Mouse (Mus musculus) cortical plate, adult 2 months (tissue): ENCODE measurements around the gene Eif2b3. TPM values are rescaled to one million over a fixed set of nuclear protein-coding genes. Genes with fewer than 3 reads are reported as not detected.

ENCODE experiments used
- H3K27ac ChIP-seq: fragments of 200-500 bp; 2 replicates; pipeline ENCODE4 v1.5.1; 2012; ENCODE audit warnings: low read length, control low read depth, inconsistent platforms; ENCODE audit not compliant: insufficient read depth
- H3K4me1 ChIP-seq: fragments of 200-500 bp; 2 replicates; pipeline ENCODE4 v1.6.1; 2011; ENCODE audit warnings: low read length; ENCODE audit not compliant: control insufficient read depth, insufficient read depth
- H3K4me3 ChIP-seq: fragments of 200-500 bp; 2 replicates; pipeline ENCODE4 v1.5.1; 2011; ENCODE audit warnings: mild to moderate bottlenecking, low read length, control low read depth; ENCODE audit not compliant: insufficient read depth
- CTCF ChIP-seq: fragments of 200-500 bp; IDR thresholded peaks from 2 replicates; pipeline ENCODE4 v1.5.1; 2011; ENCODE audit warnings: mild to moderate bottlenecking, control low read depth, low read length; ENCODE audit not compliant: insufficient read depth; ENCODE audit errors: extremely low read depth
- POLR2A ChIP-seq: fragments of 200-500 bp; IDR thresholded peaks from 2 replicates; pipeline ENCODE4 v1.6.1; 2011; ENCODE audit warnings: mild to moderate bottlenecking, low read length, control low read depth; ENCODE audit not compliant: insufficient read depth; ENCODE audit errors: extremely low read depth
- polyA plus RNA-seq: library from polyadenylated mRNA; depleted of rRNA; stranded (reverse); fragments of >200 nt; gene quantifications from 2 replicates; pipeline ENCODE4 v1.2.3, GENCODE M21; 2012

Eif2b3 gene
- polyA plus RNA-seq, 1 experiment = 19.0 TPM

- no peak for TF ChIP-seq CTCF
- TF ChIP-seq POLR2A = no peak
- H3K27ac ChIP-seq = no peak overlapping the region
These were observed 82.0 kb downstream of the Eif2b3 start for GRCm38 (mm10) chr4:117101218-117101617.

GRCm38 (mm10) chr4:117104672-117105071, 85.5 kb downstream of the Eif2b3 start:
- Histone ChIP-seq H3K4me3 (no peak overlapping the region), H3K4me1 (no peaks in the 10 kb centered on the region), H3K27ac (no peak overlapping the region)
- no peak for TF ChIP-seq POLR2A
- no peak for TF ChIP-seq CTCF

More at GRCm38 (mm10) chr4:117101218-117101617, 82.0 kb downstream of the Eif2b3 start:
- H3K4me3 ChIP-seq = no peak overlapping the region
- peaks cover 2% of the 10 kb centered on the region; the same call in 1 of the 2 replicates for H3K4me1 ChIP-seq

- H3K27ac ChIP-seq = no peak overlapping the region
- H3K4me1 ChIP-seq = no peaks in the 10 kb centered on the region
- H3K4me3 ChIP-seq = no peak overlapping the region
- TF ChIP-seq CTCF (no peak), POLR2A (no peak)
These were observed 85.9 kb downstream of the Eif2b3 start for GRCm38 (mm10) chr4:117105127-117105526.

DNA sequence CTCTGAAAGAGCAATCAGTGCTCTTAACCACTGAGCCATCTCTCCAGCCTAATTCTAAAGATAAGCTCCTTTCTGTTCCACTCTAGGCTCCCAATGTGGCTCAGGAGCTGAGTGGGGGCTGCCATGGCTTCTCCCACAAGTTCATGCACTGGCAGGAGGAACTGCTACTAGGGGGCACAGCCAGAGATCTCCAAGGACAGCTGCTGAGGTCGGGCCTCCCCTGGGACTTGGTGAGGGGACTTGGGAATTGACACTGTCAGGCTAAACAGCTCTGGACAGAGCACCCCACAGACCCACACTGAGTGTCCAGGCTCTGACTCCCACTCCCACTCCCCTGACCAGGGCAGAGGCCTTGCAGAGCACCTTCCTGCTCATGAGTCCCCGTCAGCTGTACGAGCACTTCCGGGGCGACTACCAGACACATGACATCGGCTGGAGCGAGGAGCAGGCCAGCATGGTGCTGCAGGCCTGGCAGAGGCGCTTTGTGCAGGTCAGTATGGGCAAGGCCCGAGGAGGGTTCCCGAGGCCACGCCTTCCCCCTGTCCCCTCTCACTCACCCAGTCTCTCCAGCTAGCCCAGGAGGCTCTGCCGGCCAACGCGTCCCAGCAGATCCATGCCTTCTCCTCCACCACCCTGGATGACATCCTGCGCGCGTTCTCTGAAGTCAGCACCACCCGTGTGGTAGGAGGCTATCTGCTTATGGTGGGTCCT, 88.8 kb downstream of the Eif2b3 start:
- H3K4me1 ChIP-seq = no peaks in the 10 kb centered on the region
- no peak for TF ChIP-seq POLR2A
- TF ChIP-seq CTCF = no peak

DNA sequence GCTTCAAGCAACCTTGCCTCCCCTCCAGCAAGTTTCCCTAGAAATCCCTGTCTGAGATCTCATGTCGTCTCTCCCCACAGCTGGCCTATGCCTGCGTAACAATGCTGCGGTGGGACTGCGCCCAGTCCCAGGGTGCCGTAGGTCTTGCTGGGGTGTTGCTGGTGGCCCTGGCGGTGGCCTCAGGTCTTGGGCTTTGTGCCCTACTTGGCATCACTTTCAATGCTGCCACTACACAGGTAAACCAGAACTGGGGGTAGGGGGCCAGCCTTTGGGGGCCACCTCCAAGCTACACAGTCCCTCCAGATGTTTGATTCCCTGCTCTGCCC, 89.3 kb downstream of the Eif2b3 start:
- H3K4me3 ChIP-seq = no peak overlapping the region
- H3K4me1 ChIP-seq = no peaks in the 10 kb centered on the region
- no peak overlapping the region for H3K27ac ChIP-seq
- TF ChIP-seq POLR2A (no peak), CTCF (no peak)

More for the DNA sequence above, 88.8 kb downstream of the Eif2b3 start:
- Histone ChIP-seq H3K27ac (no peak overlapping the region), H3K4me3 (no peak overlapping the region)

DNA sequence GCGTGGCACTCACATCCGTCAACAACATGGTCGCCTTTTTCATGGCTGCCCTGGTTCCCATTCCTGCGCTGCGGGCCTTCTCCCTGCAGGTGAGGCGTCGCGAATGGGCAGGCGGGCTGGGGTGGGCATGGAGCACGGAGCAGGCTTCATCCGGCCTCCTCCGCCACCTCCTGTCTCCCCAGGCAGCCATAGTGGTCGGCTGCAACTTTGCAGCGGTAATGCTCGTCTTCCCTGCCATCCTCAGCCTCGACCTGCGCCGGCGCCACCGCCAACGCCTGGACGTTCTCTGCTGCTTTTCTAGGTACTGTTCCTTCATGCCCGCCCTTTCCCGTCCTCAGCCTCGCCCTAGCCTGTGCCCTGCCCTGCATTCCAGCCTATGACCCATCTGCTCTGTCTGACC, 90.1 kb downstream of the Eif2b3 start:
- TF ChIP-seq POLR2A (no peak), CTCF (no peak)
- Histone ChIP-seq H3K4me1 (no peaks in the 10 kb centered on the region), H3K4me3 (no peak overlapping the region), H3K27ac (no peak overlapping the region)

GRCm38 (mm10) chr4:117110249-117110648, 91.0 kb downstream of the Eif2b3 start:
- no peaks in the 10 kb centered on the region for H3K4me1 ChIP-seq
- H3K4me3 ChIP-seq = no peak overlapping the region
- no peak for TF ChIP-seq POLR2A
- TF ChIP-seq CTCF = no peak
- H3K27ac ChIP-seq = no peak overlapping the region

DNA sequence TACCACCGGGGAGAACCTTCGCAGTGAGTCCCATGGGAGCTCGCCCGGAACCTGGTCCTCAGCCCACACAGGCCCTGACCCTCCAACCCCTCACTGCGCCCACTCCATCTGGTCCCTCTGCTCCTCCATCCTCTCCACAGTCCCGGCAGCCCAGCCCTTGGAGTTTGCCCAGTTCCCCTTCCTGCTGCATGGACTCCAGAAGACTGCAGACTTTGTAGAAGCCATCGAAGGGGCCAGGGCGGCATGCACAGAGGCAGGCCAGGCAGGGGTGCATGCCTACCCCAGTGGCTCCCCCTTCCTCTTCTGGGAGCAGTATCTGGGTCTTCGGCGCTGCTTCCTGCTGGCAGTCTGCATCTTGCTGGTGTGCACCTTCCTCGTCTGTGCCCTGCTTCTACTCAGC, 91.8 kb downstream of the Eif2b3 start:
- no peak for TF ChIP-seq POLR2A
- TF ChIP-seq CTCF = no peak
- no peaks in the 10 kb centered on the region for H3K4me1 ChIP-seq
- H3K4me3 ChIP-seq = no peak overlapping the region
- no peak overlapping the region for H3K27ac ChIP-seq

DNA sequence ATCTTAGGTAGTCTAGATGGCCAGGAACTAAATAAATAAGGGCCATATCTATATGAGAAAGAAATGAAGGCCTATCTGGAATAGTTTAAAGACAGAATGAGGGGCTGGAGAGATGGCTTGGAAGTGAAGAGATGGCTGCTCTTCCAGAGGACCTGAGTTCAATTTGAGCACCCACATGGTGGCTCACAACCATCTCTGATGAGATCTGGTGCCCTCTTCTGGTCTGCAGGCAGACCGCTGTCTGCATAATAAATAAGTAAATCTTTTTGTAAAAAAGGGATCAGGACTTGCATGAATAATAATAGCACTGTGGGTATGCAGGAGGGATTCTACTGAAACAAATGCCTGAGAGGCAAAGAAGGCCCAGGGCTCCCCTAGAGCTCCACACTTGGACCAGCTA, 94.0 kb downstream of the Eif2b3 start:
- H3K4me1 ChIP-seq = no peaks in the 10 kb centered on the region
- TF ChIP-seq POLR2A = no peak
- no peak for TF ChIP-seq CTCF
- no peak overlapping the region for H3K4me3 ChIP-seq
- no peak overlapping the region for H3K27ac ChIP-seq

GRCm38 (mm10) chr4:117115592-117115991, 96.4 kb downstream of the Eif2b3 start:
- no peak overlapping the region for H3K4me3 ChIP-seq
- TF ChIP-seq CTCF (no peak), POLR2A (no peak)
- H3K27ac ChIP-seq = no peak overlapping the region
- H3K4me1 ChIP-seq = no peaks in the 10 kb centered on the region
